Mouse (Mus musculus) 3134 (cell line): ENCODE data around the gene Mpi.
A peak's percentile ranks its signal among the peaks of the same experiment; 100 is the strongest.

ENCODE experiments used
- DNase-seq: peaks from one replicate; pipeline ENCODE4 v3.0.0-alpha.2; 2011; ENCODE audit warnings: low spot score; ENCODE audit not compliant: insufficient read length; ENCODE audit errors: extremely low read depth

Mpi gene

DNA sequence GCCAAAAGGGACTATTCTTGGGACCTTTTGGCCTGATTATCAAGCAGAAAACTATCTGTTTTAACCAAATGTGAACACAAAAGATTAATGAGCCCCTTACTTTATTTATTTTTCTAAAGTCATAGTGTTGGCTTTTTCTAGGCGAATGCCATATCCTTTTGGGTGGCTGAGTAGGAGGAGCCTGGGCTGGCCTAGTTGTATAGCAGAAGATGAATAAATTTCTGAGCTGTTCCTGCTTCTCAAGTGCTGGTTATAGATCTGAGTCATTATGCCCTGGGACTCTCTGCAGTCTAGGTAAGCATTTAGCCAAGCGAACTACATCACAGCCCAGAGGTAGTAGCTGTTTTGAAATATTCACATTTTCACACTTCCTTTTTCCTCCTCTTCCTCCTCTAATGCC is 27.0 kb downstream of the Mpi start:
- no peak for DNase-seq

- no peak for DNase-seq
Measured at GRCm38 (mm10) chr9:57524439-57524838, 28.1 kb downstream of the Mpi start.

DNA sequence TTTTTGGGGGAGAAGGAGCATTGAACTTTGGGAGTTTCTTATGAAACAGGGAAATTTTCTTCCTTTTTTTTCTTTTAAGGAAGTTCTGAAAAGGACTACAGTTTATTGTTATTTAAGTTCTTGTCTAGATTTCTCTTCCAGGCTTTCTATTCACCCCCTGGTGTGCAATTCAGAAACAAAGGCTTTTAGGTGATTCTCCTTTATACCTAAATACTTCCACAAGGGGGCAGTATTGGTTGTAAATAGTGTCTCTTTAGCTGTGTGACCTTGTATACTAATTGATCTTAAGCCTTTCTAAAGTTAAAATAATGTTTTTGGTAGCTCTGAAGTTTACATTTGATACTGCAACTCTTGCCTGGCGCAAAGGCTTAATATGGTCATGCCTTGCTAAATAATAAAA is 28.8 kb downstream of the Mpi start:
- no peak for DNase-seq

DNA sequence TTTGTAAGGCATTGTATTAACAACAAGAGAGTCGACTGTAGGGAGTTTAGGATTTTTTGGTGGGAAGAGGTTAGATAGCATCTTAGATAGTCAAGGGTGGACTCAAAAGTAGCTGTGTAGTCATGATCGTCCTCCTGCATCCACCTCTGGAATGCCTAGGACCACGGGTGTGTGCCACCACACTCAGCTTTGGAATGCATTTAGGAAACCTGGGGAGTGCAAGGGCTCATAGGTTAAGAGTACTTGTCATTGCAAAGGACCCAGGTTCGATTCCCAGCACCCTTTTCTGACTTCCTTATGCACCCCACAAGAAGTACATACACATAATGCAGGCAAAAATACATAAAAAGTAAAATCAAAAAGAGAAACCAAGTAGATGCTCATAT is 29.7 kb downstream of the Mpi start:
- DNase-seq: no peak

DNA sequence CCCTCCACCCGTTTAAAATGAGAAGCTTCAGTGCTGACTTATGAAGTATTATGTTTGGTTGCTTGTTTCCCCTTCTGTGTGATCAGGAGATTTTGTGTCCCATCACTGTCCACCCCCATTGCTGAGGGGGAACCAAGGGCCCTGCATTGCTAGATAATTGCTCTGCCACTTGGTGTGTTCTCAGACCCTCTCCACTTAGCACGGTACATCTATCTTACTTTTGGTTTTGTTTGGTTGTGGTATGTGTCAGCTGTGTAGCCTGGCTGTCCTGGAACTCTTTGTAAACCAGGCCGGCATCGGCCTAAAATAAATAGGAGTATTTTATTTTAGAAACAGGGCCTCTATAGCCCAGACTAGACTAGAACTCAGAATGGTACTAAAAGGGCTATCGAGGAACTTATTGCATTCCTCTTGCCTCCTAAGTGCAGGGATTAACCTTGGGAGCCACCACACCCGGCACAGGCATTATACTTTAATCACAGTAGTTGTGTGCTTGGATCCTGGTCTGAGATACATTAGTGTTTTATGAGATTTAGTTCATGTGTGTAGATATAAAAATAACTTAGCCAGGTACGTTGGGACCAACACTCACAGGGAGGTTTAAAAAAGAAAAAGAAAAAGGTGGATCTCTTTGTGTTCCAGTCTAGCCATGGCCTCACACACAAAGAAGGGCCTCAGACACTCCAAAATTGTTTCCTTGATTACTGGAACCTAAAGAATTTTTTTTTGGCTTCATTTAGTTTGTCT is 30.3 kb downstream of the Mpi start:
- DNase-seq: no peak

DNA sequence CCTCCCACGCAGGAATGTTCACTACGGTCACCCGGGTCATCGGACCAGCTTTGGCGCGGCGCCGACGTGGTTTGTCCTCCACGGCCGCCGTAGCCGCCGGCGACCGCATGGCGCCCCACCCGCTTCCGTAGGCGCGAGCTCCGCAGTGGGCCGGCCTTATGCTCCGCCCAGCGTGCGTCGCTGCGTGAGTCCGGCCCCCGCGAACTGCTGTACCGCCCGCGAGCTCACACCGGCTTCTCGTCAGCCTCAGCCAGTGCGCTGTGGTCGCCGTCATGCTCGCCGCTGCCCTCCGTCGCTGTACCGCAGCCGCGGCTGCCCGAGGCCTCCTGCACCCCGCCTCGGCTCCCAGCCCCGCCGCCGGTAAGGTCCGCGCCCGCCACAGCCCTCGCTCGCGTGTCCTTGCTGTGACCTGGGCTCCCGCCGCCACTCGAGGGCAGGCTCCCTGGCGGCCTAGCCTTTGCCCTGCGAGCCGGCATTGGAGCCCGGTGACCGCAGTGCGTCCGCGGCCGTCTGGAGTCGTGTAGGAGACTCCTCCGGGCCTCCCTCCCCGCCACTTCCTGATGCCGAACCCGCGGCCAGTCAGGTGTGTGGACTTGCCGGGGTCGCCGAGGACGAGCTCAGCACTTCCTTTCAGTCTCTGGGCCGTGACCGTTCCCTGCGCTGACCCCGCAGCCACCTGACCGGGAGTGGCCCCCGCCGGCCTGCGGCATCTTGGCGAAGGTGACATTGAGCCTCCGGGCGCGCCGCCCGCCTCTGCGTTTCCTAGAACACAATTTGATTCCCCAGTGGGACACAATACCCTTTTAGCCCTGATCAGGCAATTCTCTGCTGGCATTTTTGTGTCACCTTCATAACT is 31.3 kb downstream of the Mpi start, which contains the start of gene Cox5a:
Cox5a (plus strand) TSS at position 219 of the 856 bp plus-strand sequence.
- DNase-seq: peak; percentile 96

- no peak for DNase-seq
Measured at GRCm38 (mm10) chr9:57520375-57521055, 32.0 kb downstream of the Mpi start.

- no peak for DNase-seq
Measured at GRCm38 (mm10) chr9:57517113-57517512, 35.5 kb downstream of the Mpi start.

- DNase-seq: no peak
Measured at GRCm38 (mm10) chr9:57510577-57510976, 42.0 kb downstream of the Mpi start.

DNA sequence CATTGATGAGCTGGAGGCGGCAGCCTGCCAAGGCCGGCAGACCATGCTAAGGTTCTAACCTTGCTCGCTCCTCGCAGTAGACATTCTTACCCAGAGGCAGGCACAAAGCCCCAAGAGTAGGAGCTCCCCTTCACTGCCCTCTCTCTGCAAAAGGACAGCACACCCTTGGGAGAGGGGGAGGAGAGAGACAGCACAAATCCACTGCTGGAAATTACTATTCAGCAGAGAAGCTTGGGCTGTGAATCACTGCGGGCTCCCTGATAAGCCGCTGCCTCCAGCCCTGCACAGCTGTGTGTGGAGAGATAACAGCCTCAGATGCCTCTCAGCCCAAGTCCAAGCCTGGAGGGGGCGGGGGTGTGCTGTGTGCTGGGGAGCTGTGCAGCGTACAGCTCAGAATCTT is 46.9 kb downstream of the Mpi start:
- no peak for DNase-seq

DNA sequence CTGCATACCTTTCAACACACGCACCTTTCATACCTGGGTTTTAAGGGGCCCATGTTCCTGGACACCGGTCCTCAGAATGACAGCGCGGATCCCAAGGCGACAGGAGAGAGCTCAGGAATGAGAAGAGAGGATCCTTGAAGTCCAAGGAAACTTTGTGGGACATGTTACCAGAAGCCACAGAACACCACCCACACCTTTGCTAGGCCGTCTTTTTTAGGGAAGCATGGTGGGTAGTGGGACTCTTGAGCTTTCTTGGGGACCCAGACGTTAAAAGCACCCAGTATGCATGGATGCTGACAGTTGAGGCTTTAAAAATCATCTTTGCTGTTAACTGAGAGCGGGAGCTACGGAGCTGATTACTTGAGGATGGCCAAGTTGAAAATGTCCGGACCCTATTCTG is 47.7 kb downstream of the Mpi start:
- no peak for DNase-seq

- peak; percentile 14 for DNase-seq
Measured at GRCm38 (mm10) chr9:57504381-57504700, 48.2 kb downstream of the Mpi start.

- no peak for DNase-seq
Measured at GRCm38 (mm10) chr9:57503622-57504380, 48.8 kb downstream of the Mpi start, which contains the start of gene Rpp25. Rpp25 (plus strand) TSS chr9:57504026.

GRCm38 (mm10) chr9:57502911-57503621 is 49.5 kb downstream of the Mpi start:
- DNase-seq: no peak

GRCm38 (mm10) chr9:57501861-57502260 is 50.7 kb downstream of the Mpi start:
- DNase-seq: no peak

DNA sequence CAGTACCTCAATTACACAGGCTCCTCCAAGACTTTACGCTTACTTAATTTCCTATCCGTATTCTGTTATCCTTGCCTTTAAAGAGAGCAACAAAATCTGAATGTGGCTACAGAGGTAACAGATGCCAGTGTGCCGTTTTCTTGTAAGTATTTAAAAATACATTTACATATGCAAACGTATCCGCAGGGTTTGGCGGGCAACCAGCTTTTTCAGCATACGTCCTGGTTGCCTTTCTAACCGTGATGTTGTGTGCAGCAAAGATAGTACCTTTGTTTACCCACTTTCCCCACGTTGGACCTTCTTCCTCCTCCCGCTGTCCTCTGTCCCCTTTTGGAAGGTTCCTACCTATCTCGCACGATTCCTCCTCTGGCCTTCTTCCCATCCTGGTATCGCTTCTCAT is 51.1 kb downstream of the Mpi start:
- no peak for DNase-seq

DNA sequence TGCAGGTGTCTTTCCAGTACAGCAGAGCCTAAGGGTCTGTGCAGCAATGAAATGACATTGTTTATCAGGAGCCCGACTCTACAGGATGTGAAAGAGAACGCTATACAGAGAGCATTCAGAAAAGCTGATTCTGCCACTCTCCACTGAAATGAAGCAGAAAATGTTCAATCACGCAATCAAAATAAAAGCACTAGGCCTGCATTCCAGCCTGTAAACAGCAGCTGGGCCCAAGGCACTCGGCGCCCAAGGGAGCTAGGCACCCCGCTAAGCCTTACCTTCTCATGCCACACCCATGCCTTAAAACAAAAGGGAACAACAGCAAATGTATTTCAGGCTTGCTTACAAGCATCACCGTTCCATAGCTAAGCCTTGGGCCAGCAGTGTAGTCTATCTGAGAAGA is 54.0 kb downstream of the Mpi start:
- no peak for DNase-seq

DNA sequence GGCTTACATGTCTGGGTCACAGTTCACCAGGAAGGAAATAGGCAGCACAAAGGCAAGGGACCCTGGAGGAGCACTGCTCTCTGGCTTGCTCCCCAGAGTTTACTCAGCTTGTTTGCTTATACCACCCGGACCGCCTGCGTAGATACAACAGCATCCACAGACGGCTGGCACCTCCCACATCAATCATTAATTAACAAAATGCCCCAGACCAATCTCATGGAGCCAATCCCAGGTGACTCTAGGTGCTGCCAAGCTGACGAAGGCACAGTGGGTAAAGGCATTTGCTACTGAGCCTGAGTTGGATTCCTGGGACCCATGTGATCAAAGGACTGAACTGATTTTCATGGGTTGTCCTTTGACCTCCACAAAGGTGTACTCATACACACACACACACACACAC is 55.3 kb downstream of the Mpi start:
- no peak for DNase-seq

GRCm38 (mm10) chr9:57494970-57495369 is 57.6 kb downstream of the Mpi start:
- no peak for DNase-seq
